ENCODE assay signal across 8 mouse cellular contexts in the genomic region with DNA sequence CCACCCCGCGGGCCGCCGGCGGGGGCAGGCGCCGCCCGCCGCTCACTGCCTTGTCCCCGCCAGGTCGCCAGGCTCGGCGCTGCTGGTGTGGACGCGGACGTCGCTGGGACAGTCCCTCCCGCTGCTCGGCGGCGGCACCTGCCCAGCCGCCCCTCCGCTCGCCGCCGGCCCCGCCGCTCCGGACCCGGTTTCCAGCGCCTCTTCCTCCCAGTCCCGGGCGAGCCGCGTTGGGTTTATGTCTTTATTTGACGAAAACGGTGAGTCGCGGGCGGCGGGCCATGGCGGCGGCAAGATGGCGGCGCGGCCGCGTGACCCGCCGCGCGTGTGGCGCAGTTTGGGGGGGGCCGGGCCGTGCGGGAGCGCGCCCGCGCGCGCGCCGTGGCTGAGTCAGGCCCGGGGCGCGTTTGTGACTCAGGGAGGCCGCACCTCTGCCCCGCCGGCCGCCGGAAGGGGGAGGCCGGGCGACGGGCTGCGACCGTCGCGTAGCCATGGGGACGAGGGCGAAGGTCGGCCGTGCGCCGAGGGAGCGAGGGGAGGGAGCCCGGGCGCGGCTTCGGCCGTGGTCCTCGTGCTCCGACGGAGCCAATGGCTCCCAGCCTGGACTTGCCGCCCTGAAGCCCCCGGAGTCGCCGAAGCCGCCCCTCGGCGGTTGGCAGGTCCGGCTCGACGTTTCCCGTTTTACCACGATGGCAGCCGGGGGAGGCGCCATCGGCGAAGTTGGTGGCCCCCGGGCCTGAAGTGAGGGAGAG. TPM values are rescaled to one million over a fixed set of nuclear protein-coding genes. Genes with fewer than 3 reads are reported as not detected.
DNase-seq lines count a peak whose midpoint lies in the region; ATAC-seq and TF ChIP-seq lines count a peak whose summit lies in the region.

No protein-coding gene starts in this region.

- H3K36me3 ChIP-seq in heart, embryonic 13.5 days = peaks cover 46% of the 10 kb centered on the region
- peaks cover 49% of the 10 kb centered on the region for H3K36me3 ChIP-seq in liver, embryonic 12.5 days
- H3K36me3 ChIP-seq in splenic B cell, adult 2 months (ENCODE audit: control insufficient read depth, insufficient read depth, low read length, poor library complexity, severe bottlenecking) = peaks cover 21% of the 10 kb centered on the region

- no peak for TF ChIP-seq CTCF in embryonic fibroblast, embryonic 13.5 days (IDR thresholded peaks at IDR 0.05; ENCODE audit: borderline replicate concordance, insufficient read depth, low read length)

- peak overlapping the region; percentile 93 for H3K4me2 ChIP-seq in heart, embryonic 13.5 days
- H3K4me2 ChIP-seq in liver, embryonic 12.5 days = peak overlapping the region; percentile 87

- H3K9ac ChIP-seq in heart, embryonic 13.5 days = peak overlapping the region; percentile 99
- H3K9ac ChIP-seq in liver, embryonic 12.5 days = peak overlapping the region; percentile 100

- peak; percentile 78 for ATAC-seq in heart, embryonic 13.5 days (ENCODE audit: extremely low read depth, insufficient number of reproducible peaks, low FRiP score, low TSS enrichment)
- ATAC-seq in liver, embryonic 12.5 days = peak; percentile 50

- H3K27ac ChIP-seq in embryonic fibroblast, embryonic 13.5 days (ENCODE audit: insufficient read depth, low read length) = peak overlapping the region; percentile 92
- peak overlapping the region; percentile 98 for H3K27ac ChIP-seq in heart, embryonic 13.5 days (replicated peaks)
- peak overlapping the region; percentile 99 for H3K27ac ChIP-seq in liver, embryonic 12.5 days

- WGBS in heart, embryonic 13.5 days = under 1% methylated on average over 100 of the region's 111 CpGs
- under 1% methylated on average over 77 of the region's 111 CpGs for WGBS in liver, embryonic 12.5 days (ENCODE audit: insufficient replicate concordance)

- peak overlapping the region; percentile 85 for H3K4me3 ChIP-seq in embryonic fibroblast, embryonic 13.5 days (ENCODE audit: insufficient read depth, low read length)
- peak overlapping the region; percentile 82 for H3K4me3 ChIP-seq in heart, embryonic 13.5 days
- peak overlapping the region; percentile 100 for H3K4me3 ChIP-seq in liver, embryonic 12.5 days

- H3K4me1 ChIP-seq in embryonic fibroblast, embryonic 13.5 days (ENCODE audit: control insufficient read depth, insufficient read depth, low read length) = peaks cover 11% of the 10 kb centered on the region
- peaks cover 56% of the 10 kb centered on the region for H3K4me1 ChIP-seq in heart, embryonic 13.5 days
- peaks cover 65% of the 10 kb centered on the region for H3K4me1 ChIP-seq in liver, embryonic 12.5 days

- TF ChIP-seq POLR2A in embryonic fibroblast, embryonic 13.5 days (IDR thresholded peaks at IDR 0.05; ENCODE audit: low read depth, low read length) = peak; percentile 22; the same call in 1 of the 2 replicates

- DNase-seq in 3T3-L1 (ENCODE audit: low read depth, low spot score) = peak; percentile 55
- DNase-seq in adrenal gland, postnatal 4 days (ENCODE audit: low spot score in 2 of 2) = peak; percentile 71 to 74
- peak; percentile 92 for DNase-seq in kidney, postnatal 10 days
- peak; percentile 87 for DNase-seq in naive thymus-derived CD4-positive, alpha-beta T cell, adult 2 months (ENCODE audit: low read depth)
- peak; percentile 87 for DNase-seq in splenic B cell, adult 2 months (ENCODE audit: low read depth, low spot score)

- no peaks in the 10 kb centered on the region for H3K27me3 ChIP-seq in heart, embryonic 13.5 days (replicated peaks)
- H3K27me3 ChIP-seq in liver, embryonic 12.5 days (replicated peaks) = peaks cover 15% of the 10 kb centered on the region
- H3K27me3 ChIP-seq in splenic B cell, adult 2 months (ENCODE audit: control insufficient read depth, insufficient read depth, low read length, poor library complexity, severe bottlenecking) = no peaks in the 10 kb centered on the region

- no peaks in the 10 kb centered on the region for H3K9me3 ChIP-seq in heart, embryonic 13.5 days
- H3K9me3 ChIP-seq in liver, embryonic 12.5 days (replicated peaks) = no peaks in the 10 kb centered on the region

RNA-seq across cellular contexts. Expression of gene Eif5, which starts 0.7 kb away (rescaled TPM):
- 100 to 1,000 TPM; 395 to 408 TPM for total RNA-seq in adrenal gland, postnatal 4 days (2021)
- polyA plus RNA-seq in embryonic fibroblast, embryonic 13.5 days (2011; ENCODE audit: insufficient read length, low read depth, missing spikeins) = 357 and 363 TPM in 2 replicates
- 389 and 441 TPM in 2 replicates for polyA plus RNA-seq in heart, embryonic 13.5 days (2015; fragmentation: Nextera tagmentation; extraction: Ambion mirVana)
- polyA plus RNA-seq in liver, embryonic 12.5 days (2016; fragmentation: Nextera tagmentation; extraction: Ambion mirVana) = 664 and 670 TPM in 2 replicates

RNA-seq across cellular contexts. Expression of gene Mark3, which starts 35.9 kb away (rescaled TPM):
- total RNA-seq in adrenal gland, postnatal 4 days (2021) = 100 to 1,000 TPM; 104 to 111 TPM
- 89.5 and 89.9 TPM in 2 replicates for polyA plus RNA-seq in embryonic fibroblast, embryonic 13.5 days (2011; ENCODE audit: insufficient read length, low read depth, missing spikeins)
- polyA plus RNA-seq in heart, embryonic 13.5 days (2015; fragmentation: Nextera tagmentation; extraction: Ambion mirVana) = 25.7 and 28.0 TPM in 2 replicates
- polyA plus RNA-seq in liver, embryonic 12.5 days (2016; fragmentation: Nextera tagmentation; extraction: Ambion mirVana) = 32.9 and 35.2 TPM in 2 replicates

RNA-seq across cellular contexts. Expression of gene Gm266, which starts 52.8 kb away (rescaled TPM):
- 10 to 100 TPM in 1 of 2 experiments, 1 to 10 TPM in 1; 1.4 to 11.3 TPM for total RNA-seq in adrenal gland, postnatal 4 days (2021)
- polyA plus RNA-seq in embryonic fibroblast, embryonic 13.5 days (2011; ENCODE audit: insufficient read length, low read depth, missing spikeins) = 0.72 TPM in 1 of 2 replicates, not detected in the other
- 2.1 and 2.5 TPM in 2 replicates for polyA plus RNA-seq in heart, embryonic 13.5 days (2015; fragmentation: Nextera tagmentation; extraction: Ambion mirVana)
- polyA plus RNA-seq in liver, embryonic 12.5 days (2016; fragmentation: Nextera tagmentation; extraction: Ambion mirVana) = 1.8 and 2.4 TPM in 2 replicates

Comparison
In these comparisons a context has a peak if more than half of its experiments do, and no peak if none do; other contexts are left out.
1. Peak in every context shown above with its lines: DNase-seq, ATAC-seq, H3K4me3 ChIP-seq and H3K27ac ChIP-seq.